Mouse (Mus musculus) kidney, embryonic 15.5 days (tissue): ENCODE measurements around the gene Rhox4a. TPM values are rescaled to one million over a fixed set of nuclear protein-coding genes. Genes with fewer than 3 reads are reported as not detected.
"Not testable (repeated sequence)": the region's sequence is repeated elsewhere in the genome, so short reads cannot be mapped to it uniquely, and the experiment has no call there.

Experiments used
- ATAC-seq: fragments of 200-750 bp; cut with Nextera tagmentation; replicated peaks from 2 replicates; pipeline ENCODE4 v1.8.0; 2017; ENCODE audit warnings: moderate TSS enrichment; ENCODE audit not compliant: low FRiP score
- H3K27ac ChIP-seq: fragments of 300-500 bp; sonication (generic); 2 replicates; pipeline ENCODE4 v1.5.1; 2015; ENCODE audit warnings: mild to moderate bottlenecking, inconsistent platforms
- H3K27me3 ChIP-seq: fragments of 300-500 bp; sonication (generic); 2 replicates; pipeline ENCODE4 v1.6.1; 2015; ENCODE audit warnings: inconsistent platforms
- H3K36me3 ChIP-seq: fragments of 300-500 bp; sonication (generic); 2 replicates; pipeline ENCODE4 v1.6.1; 2015; ENCODE audit warnings: inconsistent platforms
- H3K4me1 ChIP-seq: fragments of 300-500 bp; sonication (generic); 2 replicates; pipeline ENCODE4 v1.6.1; 2015; ENCODE audit warnings: inconsistent platforms
- H3K4me2 ChIP-seq: fragments of 300-500 bp; sonication (generic); 2 replicates; pipeline ENCODE4 v1.6.1; 2015; ENCODE audit warnings: moderate library complexity, mild to moderate bottlenecking, inconsistent platforms
- H3K4me3 ChIP-seq: fragments of 300-500 bp; sonication (generic); replicated peaks from 2 replicates; pipeline ENCODE4 v1.5.1; 2015; ENCODE audit warnings: mild to moderate bottlenecking, inconsistent platforms
- H3K9ac ChIP-seq: fragments of 300-500 bp; sonication (generic); 2 replicates; pipeline ENCODE4 v1.6.1; 2015; ENCODE audit warnings: mild to moderate bottlenecking, inconsistent platforms
- H3K9me3 ChIP-seq: fragments of 300-500 bp; sonication (generic); replicated peaks from 2 replicates; pipeline ENCODE4 v1.6.1; 2016; ENCODE audit warnings: inconsistent platforms
- WGBS: fragments of 180-500 bp; shearing (Covaris S2); methylation state at CpG from one replicate; pipeline ENCODE4 v1.1.7; 2015; ENCODE audit warnings: mixed read lengths; 5-methylcytosine and 5-hydroxymethylcytosine counted together
- polyA plus RNA-seq: library from polyadenylated mRNA; unstranded; fragments of >200 nt; fragmentation: Nextera tagmentation; extraction: Ambion mirVana; gene quantifications from 2 replicates; pipeline ENCODE4 v1.2.1, GENCODE M21; 2015

Gene Rhox4a
- polyA plus RNA-seq = not detected in 2 replicates

GRCm38 (mm10) chrX:37265038-37265437 is at the start of gene Rhox4a:
Gene Rhox4a, plus strand, starts transcription at chrX:37265338.
- not testable (repeated sequence) for H3K9ac ChIP-seq, H3K4me2 ChIP-seq, H3K4me3 ChIP-seq, H3K4me1 ChIP-seq, ATAC-seq, H3K9me3 ChIP-seq, H3K27me3 ChIP-seq, H3K36me3 ChIP-seq, H3K27ac ChIP-seq
- 95% methylated on average over 11 of the region's 19 CpGs for WGBS

- not testable (repeated sequence) for H3K4me3 ChIP-seq, H3K4me1 ChIP-seq, ATAC-seq, H3K27me3 ChIP-seq, H3K36me3 ChIP-seq, H3K9me3 ChIP-seq, H3K4me2 ChIP-seq, H3K9ac ChIP-seq, H3K27ac ChIP-seq
- 70% methylated on average over 1 of the region's 1 CpGs for WGBS
Measured at GRCm38 (mm10) chrX:37222158-37222557, 43.0 kb upstream of the Rhox4a start, which contains the start of gene Rhox1. Gene Rhox1, minus strand, starts transcription at chrX:37222258.

- H3K27ac ChIP-seq, H3K36me3 ChIP-seq, H3K9me3 ChIP-seq, H3K4me2 ChIP-seq, ATAC-seq, H3K9ac ChIP-seq, H3K4me3 ChIP-seq, H3K27me3 ChIP-seq, H3K4me1 ChIP-seq: not testable (repeated sequence)
- WGBS = 100% methylated on average over 2 of the region's 9 CpGs
Measured at GRCm38 (mm10) chrX:37244676-37245075, 20.5 kb upstream of the Rhox4a start, which contains the start of gene Rhox2a. Gene Rhox2a, plus strand, starts transcription at chrX:37244976.

GRCm38 (mm10) chrX:37249619-37250018 is 15.5 kb upstream of the Rhox4a start, which contains the start of gene Rhox3a:
Gene Rhox3a, plus strand, starts transcription at chrX:37249919.
- H3K36me3 ChIP-seq, H3K4me2 ChIP-seq, H3K9me3 ChIP-seq, H3K4me1 ChIP-seq, H3K4me3 ChIP-seq, ATAC-seq, H3K27me3 ChIP-seq, H3K9ac ChIP-seq, H3K27ac ChIP-seq: not testable (repeated sequence)
- WGBS = 100% methylated on average over 1 of the region's 3 CpGs

Other genes with a start within 250 kb of the Rhox4a start
- gene Sowahd, start 216.5 kb upstream of the Rhox4a start, polyA plus RNA-seq = not detected in 2 replicates
- gene Rpl39, start 179.9 kb upstream of the Rhox4a start, polyA plus RNA-seq = 577 and 689 TPM in 2 replicates
- gene Upf3b, start 155.0 kb upstream of the Rhox4a start, polyA plus RNA-seq = 23.9 and 24.5 TPM in 2 replicates
- gene Nkap, start 138.5 kb upstream of the Rhox4a start, polyA plus RNA-seq = 16.0 and 17.5 TPM in 2 replicates
- 0.12 TPM in 1 of 2 replicates, not detected in the other for gene Akap14, start 96.5 kb upstream of the Rhox4a start, polyA plus RNA-seq
- gene Ndufa1, start 74.2 kb upstream of the Rhox4a start, polyA plus RNA-seq = 432 and 490 TPM in 2 replicates
- 8.9 TPM in 2 replicates for gene Rnf113a1, start 74.1 kb upstream of the Rhox4a start, polyA plus RNA-seq
- gene Gm9, start 54.3 kb upstream of the Rhox4a start, polyA plus RNA-seq = not detected in 2 replicates
- not detected in 2 replicates for gene Rhox1, start 43.1 kb upstream of the Rhox4a start, polyA plus RNA-seq
- not detected in 2 replicates for gene Rhox2a, start 20.4 kb upstream of the Rhox4a start, polyA plus RNA-seq
- gene Rhox3a, start 15.4 kb upstream of the Rhox4a start, polyA plus RNA-seq = not detected in 2 replicates
- not detected in 2 replicates for gene Rhox3a2, start 114.7 kb downstream of the Rhox4a start, polyA plus RNA-seq
- not detected in 2 replicates for gene Rhox4a2, start 125.5 kb downstream of the Rhox4a start, polyA plus RNA-seq
- not detected in 2 replicates for gene Rhox2b, start 146.7 kb downstream of the Rhox4a start, polyA plus RNA-seq
- gene Rhox4b, start 167.2 kb downstream of the Rhox4a start, polyA plus RNA-seq = not detected in 2 replicates
- gene Rhox2c, start 188.3 kb downstream of the Rhox4a start, polyA plus RNA-seq = not detected in 2 replicates
- not detected in 2 replicates for gene Rhox3c, start 193.2 kb downstream of the Rhox4a start, polyA plus RNA-seq
- gene Rhox4c, start 215.0 kb downstream of the Rhox4a start, polyA plus RNA-seq = not detected in 2 replicates
- not detected in 2 replicates for gene Rhox2d, start 228.1 kb downstream of the Rhox4a start, polyA plus RNA-seq
- not detected in 2 replicates for gene Rhox4d, start 249.0 kb downstream of the Rhox4a start, polyA plus RNA-seq